Mouse (Mus musculus) erythroblast, embryonic 14.5 days (primary cell): Measurements from ENCODE around the gene Tet1. TPM values are rescaled to one million over a fixed set of nuclear protein-coding genes. Genes with fewer than 3 reads are reported as not detected.

Source experiments
- H3K27me3 ChIP-seq: 2 replicates; pipeline ENCODE4 v1.6.1; 2012; ENCODE audit warnings: inconsistent platforms; ENCODE audit not compliant: control insufficient read depth
- H3K36me3 ChIP-seq: 2 replicates; pipeline ENCODE4 v1.6.1; 2012; ENCODE audit warnings: mild to moderate bottlenecking, inconsistent platforms; ENCODE audit not compliant: control insufficient read depth
- H3K4me1 ChIP-seq: 2 replicates; pipeline ENCODE4 v1.6.1; 2012; ENCODE audit warnings: inconsistent platforms; ENCODE audit not compliant: control insufficient read depth
- H3K4me3 ChIP-seq: replicated peaks from 2 replicates; pipeline ENCODE3; 2012; ENCODE audit warnings: moderate library complexity, mild to moderate bottlenecking, inconsistent platforms
- H3K9me3 ChIP-seq: 2 replicates; pipeline ENCODE4 v1.6.1; 2012; ENCODE audit warnings: low read length, inconsistent platforms, mixed read lengths; ENCODE audit not compliant: control insufficient read depth
- GATA1 ChIP-seq: IDR thresholded peaks from 2 replicates; pipeline ENCODE4 v1.6.1; 2012; ENCODE audit warnings: low read length, inconsistent platforms, mixed read lengths
- TAL1 ChIP-seq: IDR thresholded peaks from 3 replicates; pipeline ENCODE4 v1.6.1; 2012; ENCODE audit warnings: low read length, inconsistent platforms, mixed read lengths
- polyA plus RNA-seq: library from polyadenylated mRNA; stranded (reverse); fragments of >175 nt; gene quantifications from 2 replicates; pipeline ENCODE4 v1.2.3, GENCODE M21; 2012

Gene Tet1
- polyA plus RNA-seq, 1 experiment: not detected

- Histone ChIP-seq H3K4me1 (peaks cover 30% of the 10 kb centered on the region), H3K9me3 (no peaks in the 10 kb centered on the region), H3K27me3 (no peaks in the 10 kb centered on the region), H3K36me3 (peaks cover 4% of the 10 kb centered on the region), H3K4me3 (no peak overlapping the region)
- no peak for TF ChIP-seq TAL1
- TF ChIP-seq GATA1: no peak
These were observed 10.2 kb upstream of the Tet1 start for GRCm38 (mm10) chr10:62918985-62919384.

- no peaks in the 10 kb centered on the region for H3K9me3 ChIP-seq
- H3K4me3 ChIP-seq: no peak overlapping the region
- peaks cover 3% of the 10 kb centered on the region; the same call in 1 of the 2 replicates for H3K4me1 ChIP-seq
- no peaks in the 10 kb centered on the region for H3K36me3 ChIP-seq
- TF ChIP-seq TAL1 (no peak), GATA1 (no peak)
- H3K27me3 ChIP-seq: no peaks in the 10 kb centered on the region
These were observed 2.3 kb upstream of the Tet1 start for GRCm38 (mm10) chr10:62911120-62911519.

GRCm38 (mm10) chr10:62906336-62906735 lies 2.5 kb downstream of the Tet1 start:
- Histone ChIP-seq H3K27me3 (no peaks in the 10 kb centered on the region), H3K4me1 (peaks cover 3% of the 10 kb centered on the region; the same call in 1 of the 2 replicates), H3K4me3 (no peak overlapping the region), H3K9me3 (no peaks in the 10 kb centered on the region), H3K36me3 (no peaks in the 10 kb centered on the region)
- TF ChIP-seq GATA1 (no peak), TAL1 (no peak)

- Histone ChIP-seq H3K4me1 (peaks cover 3% of the 10 kb centered on the region), H3K27me3 (no peaks in the 10 kb centered on the region), H3K9me3 (no peaks in the 10 kb centered on the region), H3K4me3 (no peak overlapping the region), H3K36me3 (no peaks in the 10 kb centered on the region)
- TF ChIP-seq GATA1 (no peak), TAL1 (no peak)
These were observed 6.0 kb downstream of the Tet1 start for GRCm38 (mm10) chr10:62902829-62903228.

GRCm38 (mm10) chr10:62901826-62902225 lies 7.0 kb downstream of the Tet1 start:
- no peaks in the 10 kb centered on the region for H3K27me3 ChIP-seq
- H3K36me3 ChIP-seq: no peaks in the 10 kb centered on the region
- TF ChIP-seq GATA1: no peak
- no peak for TF ChIP-seq TAL1
- no peak overlapping the region for H3K4me3 ChIP-seq
- peaks cover 3% of the 10 kb centered on the region for H3K4me1 ChIP-seq
- no peaks in the 10 kb centered on the region for H3K9me3 ChIP-seq

- H3K27me3 ChIP-seq: no peaks in the 10 kb centered on the region
- H3K9me3 ChIP-seq: no peaks in the 10 kb centered on the region
- H3K4me3 ChIP-seq: no peak overlapping the region
- H3K4me1 ChIP-seq: peaks cover 3% of the 10 kb centered on the region
- TF ChIP-seq GATA1 (no peak), TAL1 (no peak)
- H3K36me3 ChIP-seq: no peaks in the 10 kb centered on the region
These were observed 8.7 kb downstream of the Tet1 start for GRCm38 (mm10) chr10:62900144-62900543.

GRCm38 (mm10) chr10:62898061-62898460 lies 10.7 kb downstream of the Tet1 start:
- no peak for TF ChIP-seq GATA1
- H3K36me3 ChIP-seq: no peaks in the 10 kb centered on the region
- H3K9me3 ChIP-seq: no peaks in the 10 kb centered on the region
- no peak overlapping the region for H3K4me3 ChIP-seq
- H3K27me3 ChIP-seq: no peaks in the 10 kb centered on the region
- H3K4me1 ChIP-seq: peaks cover 3% of the 10 kb centered on the region

- H3K27me3 ChIP-seq: no peaks in the 10 kb centered on the region
- H3K9me3 ChIP-seq: no peaks in the 10 kb centered on the region
- peaks cover 3% of the 10 kb centered on the region for H3K4me1 ChIP-seq
- TF ChIP-seq TAL1 (no peak), GATA1 (no peak)
- no peak overlapping the region for H3K4me3 ChIP-seq
- H3K36me3 ChIP-seq: no peaks in the 10 kb centered on the region
These were observed 11.4 kb downstream of the Tet1 start for GRCm38 (mm10) chr10:62897437-62897836.

- Histone ChIP-seq H3K4me3 (no peak overlapping the region), H3K36me3 (no peaks in the 10 kb centered on the region), H3K27me3 (no peaks in the 10 kb centered on the region), H3K4me1 (peaks cover 3% of the 10 kb centered on the region), H3K9me3 (no peaks in the 10 kb centered on the region)
- TF ChIP-seq GATA1 (no peak), TAL1 (no peak)
These were observed 12.0 kb downstream of the Tet1 start for GRCm38 (mm10) chr10:62896774-62897173.

- Histone ChIP-seq H3K4me1 (peaks cover 3% of the 10 kb centered on the region), H3K36me3 (no peaks in the 10 kb centered on the region), H3K9me3 (no peaks in the 10 kb centered on the region), H3K27me3 (no peaks in the 10 kb centered on the region), H3K4me3 (no peak overlapping the region)
- no peak for TF ChIP-seq TAL1
- TF ChIP-seq GATA1: no peak
These were observed 12.8 kb downstream of the Tet1 start for GRCm38 (mm10) chr10:62896035-62896434.
